Mouse (Mus musculus) layer of hippocampus, adult 8-10 months (tissue): Measurements from ENCODE around the gene Gm10260. TPM values are rescaled to one million over a fixed set of nuclear protein-coding genes. Genes with fewer than 3 reads are reported as not detected.

Source experiments
- DNase-seq, 2 experiments: peaks; one replicate each; pipeline ENCODE4 v3.0.0; 2022; ENCODE audit warnings: low spot score in 2 of 2
- total RNA-seq, 4 experiments: library from RNA; stranded (reverse); gene quantifications; 2 replicates each; pipeline ENCODE4 v1.2.4; 2022

Gm10260 gene
- total RNA-seq, 4 experiments from 2014 or later: 68.0 to 99.9 (median 83.6) TPM

GRCm38 (mm10) chr13:97768803-97769202 lies 8.4 kb upstream of the Gm10260 start:
- DNase-seq: no peak

- peak in 1 of 2 experiments; percentile 37 for DNase-seq
These were observed 7.7 kb upstream of the Gm10260 start for GRCm38 (mm10) chr13:97768046-97768682.

GRCm38 (mm10) chr13:97766600-97766999 lies 6.2 kb upstream of the Gm10260 start:
- DNase-seq: no peak

GRCm38 (mm10) chr13:97765913-97766312 lies 5.5 kb upstream of the Gm10260 start:
- no peak for DNase-seq

- no peak for DNase-seq
These were observed 3.6 kb upstream of the Gm10260 start for GRCm38 (mm10) chr13:97764067-97764466.

GRCm38 (mm10) chr13:97763436-97763835 lies 3.0 kb upstream of the Gm10260 start:
- no peak for DNase-seq

GRCm38 (mm10) chr13:97762121-97762520 lies 1.7 kb upstream of the Gm10260 start:
- DNase-seq: no peak

GRCm38 (mm10) chr13:97757033-97757432 lies 3.4 kb downstream of the Gm10260 start:
- DNase-seq: peak in 1 of 2 experiments; percentile 59

GRCm38 (mm10) chr13:97756091-97756490 lies 4.3 kb downstream of the Gm10260 start:
- no peak for DNase-seq

- DNase-seq: peak in 1 of 2 experiments; percentile 48
These were observed 9.5 kb downstream of the Gm10260 start for GRCm38 (mm10) chr13:97750851-97751381.

GRCm38 (mm10) chr13:97747037-97747860 lies 13.2 kb downstream of the Gm10260 start:
- peak in 1 of 2 experiments; percentile 23 for DNase-seq

- DNase-seq: no peak
These were observed 15.8 kb downstream of the Gm10260 start for GRCm38 (mm10) chr13:97744669-97745068.

- no peak for DNase-seq
These were observed 16.4 kb downstream of the Gm10260 start for GRCm38 (mm10) chr13:97744036-97744435.

GRCm38 (mm10) chr13:97743229-97743988 lies 17.0 kb downstream of the Gm10260 start:
- DNase-seq: no peak

- no peak for DNase-seq
These were observed 24.5 kb downstream of the Gm10260 start for GRCm38 (mm10) chr13:97735931-97736330.

- DNase-seq: no peak
These were observed 25.7 kb downstream of the Gm10260 start for GRCm38 (mm10) chr13:97734760-97735159.

- DNase-seq: no peak
These were observed 35.1 kb downstream of the Gm10260 start for GRCm38 (mm10) chr13:97725160-97725825.

GRCm38 (mm10) chr13:97724551-97724950 lies 35.9 kb downstream of the Gm10260 start:
- DNase-seq: no peak

- DNase-seq: no peak
These were observed 47.7 kb downstream of the Gm10260 start for GRCm38 (mm10) chr13:97712506-97713275.

- no peak for DNase-seq
These were observed 48.9 kb downstream of the Gm10260 start for GRCm38 (mm10) chr13:97711510-97711909.
